Mouse (Mus musculus) myocyte (in vitro differentiated cells): ENCODE results near the gene Myo5c. TPM values are rescaled to one million over a fixed set of nuclear protein-coding genes. Genes with fewer than 3 reads are reported as not detected.

ENCODE experiments used
- H3K27me3 ChIP-seq: one replicate; pipeline ENCODE4 v1.6.1; 2011; ENCODE audit not compliant: control insufficient read depth, insufficient read depth, insufficient read length
- H3K36me3 ChIP-seq: one replicate; pipeline ENCODE4 v1.6.1; 2011; ENCODE audit not compliant: control insufficient read depth, insufficient read depth
- H3K4me2 ChIP-seq: one replicate; pipeline ENCODE4 v1.6.1; 2011; ENCODE audit warnings: low read depth, control low read depth
- H3K4me3 ChIP-seq: one replicate; pipeline ENCODE4 v1.5.1; 2011; ENCODE audit warnings: mild to moderate bottlenecking, control low read depth, moderate library complexity
- H3K79me2 ChIP-seq: one replicate; pipeline ENCODE4 v1.6.1; 2011; ENCODE audit not compliant: control insufficient read depth, insufficient read depth
- H3ac ChIP-seq: one replicate; pipeline ENCODE4 v1.6.1; 2011; ENCODE audit not compliant: control insufficient read depth, insufficient read length
- CEBPB ChIP-seq: IDR thresholded peaks from 2 replicates; pipeline ENCODE4 v1.6.1; 2011; ENCODE audit warnings: mild to moderate bottlenecking, moderate library complexity; ENCODE audit not compliant: poor library complexity, insufficient read depth, severe bottlenecking
- E2F4 ChIP-seq: IDR thresholded peaks from one replicate; pipeline ENCODE4 v1.6.1; 2011; ENCODE audit warnings: mild to moderate bottlenecking, control low read depth, moderate library complexity; ENCODE audit not compliant: insufficient read depth
- MAX ChIP-seq: IDR thresholded peaks from one replicate; pipeline ENCODE4 v1.6.1; 2011; ENCODE audit warnings: low read depth, mild to moderate bottlenecking, control low read depth
- MYOD1 ChIP-seq, 3 experiments: IDR thresholded peaks; one replicate each; pipeline ENCODE4 v1.6.1; 2011; ENCODE audit warnings: control low read depth in 2 of 3, low read depth in 2 of 3, mild to moderate bottlenecking in 2 of 3, moderate library complexity in 1 of 3; ENCODE audit not compliant: insufficient read length in 2 of 3, control insufficient read depth in 1 of 3
- MYOG ChIP-seq, 3 experiments: IDR thresholded peaks; one replicate each; pipeline ENCODE4 v1.6.1; 2011; ENCODE audit warnings: control low read depth in 2 of 3, low read depth in 2 of 3, mild to moderate bottlenecking in 2 of 3; ENCODE audit not compliant: insufficient read length in 2 of 3, control insufficient read depth in 1 of 3, insufficient read depth in 1 of 3
- POLR2A ChIP-seq: IDR thresholded peaks from one replicate; pipeline ENCODE4 v1.6.1; 2011; ENCODE audit warnings: low read depth, mild to moderate bottlenecking, control low read depth, moderate library complexity; ENCODE audit not compliant: insufficient read length
- POLR2AphosphoS2 ChIP-seq: IDR thresholded peaks from one replicate; pipeline ENCODE4 v1.6.1; 2011; ENCODE audit warnings: low read depth, control low read depth; ENCODE audit not compliant: insufficient read length
- REST ChIP-seq: IDR thresholded peaks from one replicate; pipeline ENCODE4 v1.6.1; 2011; ENCODE audit warnings: mild to moderate bottlenecking, control low read depth, moderate library complexity; ENCODE audit not compliant: insufficient read depth, insufficient read length
- SRF ChIP-seq: IDR thresholded peaks from one replicate; pipeline ENCODE4 v1.6.1; 2011; ENCODE audit warnings: low read depth; ENCODE audit not compliant: control insufficient read depth, insufficient read length
- TCF12 ChIP-seq: IDR thresholded peaks from one replicate; pipeline ENCODE4 v1.6.1; 2011; ENCODE audit warnings: mild to moderate bottlenecking, control low read depth; ENCODE audit not compliant: poor library complexity, insufficient read depth, severe bottlenecking
- TCF3 ChIP-seq: IDR thresholded peaks from one replicate; pipeline ENCODE4 v1.6.1; 2011; ENCODE audit warnings: low read depth, control low read depth; ENCODE audit not compliant: insufficient read length
- USF1 ChIP-seq: IDR thresholded peaks from one replicate; pipeline ENCODE4 v1.6.1; 2011; ENCODE audit warnings: low read depth, mild to moderate bottlenecking, control low read depth, moderate library complexity
- polyA plus RNA-seq: library from polyadenylated mRNA; unstranded; fragments of >200 nt; fragmentation: generic; extraction: Trizol; gene quantifications from one replicate; pipeline ENCODE4 v1.2.1, GENCODE M21; 2012; ENCODE audit warnings: missing spikeins

Myo5c gene
- polyA plus RNA-seq, 1 experiment, result 0.07 TPM

DNA sequence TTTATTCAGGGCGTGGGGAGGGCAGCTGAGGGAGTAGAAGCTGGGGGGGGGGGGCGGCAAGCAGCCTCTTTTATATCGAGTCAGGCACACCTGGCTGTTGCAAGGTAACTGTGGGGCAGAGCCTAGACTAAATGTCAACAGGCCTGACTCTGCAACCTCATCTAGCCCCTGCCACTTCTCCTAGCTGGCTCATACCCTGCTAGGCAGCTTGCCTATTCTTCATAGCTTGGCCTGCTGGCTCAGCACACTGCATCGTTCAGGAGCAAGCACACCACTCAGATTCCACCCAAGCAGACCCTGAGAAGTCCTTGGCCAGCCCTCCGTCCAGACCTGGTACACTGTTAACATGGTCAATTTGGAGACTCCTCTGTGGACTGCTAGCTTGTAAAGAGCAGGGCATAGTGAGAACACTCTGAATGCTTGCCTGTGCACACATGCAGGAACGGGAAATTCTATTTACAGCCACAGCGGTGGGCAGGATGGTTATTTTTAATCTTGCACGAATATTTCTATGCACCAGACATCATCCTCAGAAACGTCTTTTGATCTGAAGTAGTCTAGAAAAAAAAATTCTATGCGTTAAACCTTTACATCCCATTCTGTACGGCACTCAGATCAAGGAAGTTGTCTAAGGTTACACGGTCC is 3.3 kb downstream of the Myo5c start:
- no peaks in the 10 kb centered on the region for H3K36me3 ChIP-seq
- H3K79me2 ChIP-seq, result no peaks in the 10 kb centered on the region
- no peak overlapping the region for H3K4me3 ChIP-seq
- TF ChIP-seq POLR2A (no peak), MAX (no peak), TCF3 (no peak), SRF (no peak), USF1 (no peak)
- H3K4me2 ChIP-seq, result no peak overlapping the region
- no peaks in the 10 kb centered on the region for H3K27me3 ChIP-seq
- no peak overlapping the region for H3ac ChIP-seq

DNA sequence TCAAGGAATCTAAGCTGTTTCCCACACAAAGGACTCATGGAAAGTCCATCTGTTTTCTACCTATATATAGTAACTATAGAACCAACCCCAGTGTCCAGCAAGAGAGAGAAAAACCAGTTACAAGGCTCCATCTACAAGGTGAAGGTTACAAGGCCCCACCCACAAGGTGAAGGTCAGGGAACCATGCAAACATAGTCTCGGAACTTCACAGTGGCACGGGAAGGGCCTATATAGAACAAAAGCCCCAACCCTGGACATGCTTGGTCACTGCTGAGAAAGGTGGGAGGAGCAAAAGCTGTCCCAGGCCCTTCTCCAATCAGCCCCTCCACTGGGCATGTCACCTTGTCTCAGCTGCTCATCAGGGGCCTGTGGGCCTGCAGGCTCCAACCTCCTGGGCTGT is 3.9 kb downstream of the Myo5c start:
- no peak overlapping the region for H3ac ChIP-seq
- H3K4me3 ChIP-seq, result no peak overlapping the region
- H3K79me2 ChIP-seq, result no peaks in the 10 kb centered on the region
- H3K4me2 ChIP-seq, result no peak overlapping the region
- no peaks in the 10 kb centered on the region for H3K27me3 ChIP-seq
- H3K36me3 ChIP-seq, result no peaks in the 10 kb centered on the region
- no peak for TF ChIP-seq POLR2A
- no peak for TF ChIP-seq SRF

DNA sequence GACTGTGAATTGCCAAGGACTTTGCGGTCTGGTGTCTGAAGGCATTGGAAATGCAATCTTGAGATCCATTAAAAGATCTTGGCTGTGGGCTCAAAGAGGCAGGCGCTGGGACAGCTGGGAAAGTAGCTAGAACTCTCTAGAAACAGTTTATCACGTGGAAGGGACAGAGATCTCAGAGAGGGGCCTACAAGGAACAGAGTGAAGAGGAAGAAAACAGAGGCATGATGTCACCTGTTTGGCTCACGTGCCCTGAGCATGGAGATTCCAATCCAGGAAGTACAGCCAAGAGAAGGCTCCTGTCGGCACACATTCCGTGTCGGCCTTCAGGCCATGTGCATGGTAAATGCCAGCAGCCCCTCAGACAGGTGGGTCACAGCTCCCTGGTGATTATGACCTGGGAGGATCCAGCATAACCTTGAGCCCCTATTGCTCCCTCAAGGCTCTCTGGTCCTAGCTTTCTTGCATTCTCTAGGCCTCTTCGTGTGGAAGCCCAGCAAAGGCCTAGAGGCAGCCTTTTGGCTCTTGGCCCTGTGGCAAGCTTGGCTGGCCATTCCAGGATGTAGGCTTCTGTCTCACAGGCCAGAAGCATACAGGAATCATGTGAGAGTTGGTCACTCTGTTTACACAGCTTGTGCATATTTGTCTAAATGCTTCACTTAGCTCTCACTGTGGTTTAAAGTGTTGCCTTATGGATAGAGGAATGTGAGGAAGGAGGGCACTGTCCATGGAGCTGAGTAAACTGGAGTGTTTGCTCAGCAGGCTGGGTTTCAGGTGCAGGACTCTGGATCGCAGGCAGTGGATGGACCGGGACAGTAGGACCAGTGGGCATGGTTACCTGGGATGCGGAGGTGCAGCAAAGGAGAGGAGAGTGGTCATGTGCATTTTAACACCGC is 4.8 kb downstream of the Myo5c start:
- Histone ChIP-seq H3ac (no peak overlapping the region), H3K27me3 (no peaks in the 10 kb centered on the region), H3K79me2 (no peaks in the 10 kb centered on the region), H3K4me3 (no peak overlapping the region), H3K36me3 (no peaks in the 10 kb centered on the region), H3K4me2 (no peak overlapping the region)
- TF ChIP-seq POLR2AphosphoS2, result no peak
- no peak for TF ChIP-seq TCF12
- TF ChIP-seq MYOD1 (IDR thresholded peaks at IDR 0.05; ENCODE audit: control insufficient read depth in 1 of 3, insufficient read length in 2 of 3, low read depth in 2 of 3), result no peak
- TF ChIP-seq TCF3, result no peak
- no peak for TF ChIP-seq USF1
- no peak for TF ChIP-seq REST
- no peak for TF ChIP-seq CEBPB
- TF ChIP-seq MAX, result no peak
- no peak for TF ChIP-seq E2F4
- no peak for TF ChIP-seq MYOG (IDR thresholded peaks at IDR 0.05; ENCODE audit: control insufficient read depth in 1 of 3, insufficient read depth in 1 of 3, insufficient read length in 2 of 3, low read depth in 2 of 3)
- no peak for TF ChIP-seq POLR2A

DNA sequence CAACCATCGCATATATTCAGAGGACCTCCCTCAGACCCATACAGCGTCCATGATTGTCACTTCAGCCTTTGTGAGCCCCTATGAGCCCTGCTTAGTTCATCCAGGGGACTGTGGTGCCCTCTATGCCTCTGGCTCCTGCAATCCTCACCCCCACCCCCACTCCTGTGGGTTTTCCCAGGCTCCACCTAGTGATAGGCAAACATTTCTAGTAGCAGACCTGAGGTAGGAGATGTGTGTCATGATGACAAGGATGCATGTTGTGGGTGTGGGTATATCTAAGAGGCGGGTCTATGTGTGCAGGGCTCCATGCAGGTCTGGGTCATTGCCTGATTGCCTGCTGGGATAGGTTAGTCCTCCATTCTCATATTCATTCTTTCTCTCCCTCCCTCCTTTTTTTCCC is 6.4 kb downstream of the Myo5c start:
- no peaks in the 10 kb centered on the region for H3K36me3 ChIP-seq
- H3ac ChIP-seq, result no peak overlapping the region
- no peak overlapping the region for H3K4me2 ChIP-seq
- H3K79me2 ChIP-seq, result no peaks in the 10 kb centered on the region
- TF ChIP-seq CEBPB (no peak), REST (no peak), MYOD1 (IDR thresholded peaks at IDR 0.05; ENCODE audit: control insufficient read depth in 1 of 3, insufficient read length in 2 of 3, low read depth in 2 of 3) (no peak), SRF (no peak), E2F4 (no peak), POLR2A (no peak), USF1 (no peak), TCF12 (no peak)
- no peak overlapping the region for H3K4me3 ChIP-seq
- no peaks in the 10 kb centered on the region for H3K27me3 ChIP-seq

DNA sequence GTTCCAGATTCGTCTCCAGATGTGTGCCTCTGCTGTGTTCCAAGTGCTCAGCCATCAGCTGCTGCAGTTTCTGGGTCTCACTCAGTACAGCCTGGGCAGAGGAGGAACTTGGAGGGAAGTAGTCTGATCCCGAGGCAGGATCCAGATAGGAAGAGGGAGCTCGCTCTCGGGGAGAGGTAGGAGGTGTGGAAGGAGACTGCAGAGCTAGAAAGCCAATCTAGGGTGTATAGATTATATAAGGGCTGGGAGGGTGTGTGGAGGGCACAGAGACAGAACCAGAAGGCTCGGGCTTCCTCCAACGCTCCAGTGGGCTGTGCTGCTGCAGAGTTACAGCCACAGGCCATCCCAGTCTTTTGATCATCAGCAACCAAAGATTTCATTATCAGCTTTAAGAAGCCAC is 11.2 kb downstream of the Myo5c start:
- H3K27me3 ChIP-seq, result no peaks in the 10 kb centered on the region

More for the DNA sequence above, 11.2 kb downstream of the Myo5c start:
- Histone ChIP-seq H3K79me2 (no peaks in the 10 kb centered on the region), H3K4me3 (no peak overlapping the region), H3K36me3 (no peaks in the 10 kb centered on the region), H3K4me2 (no peak overlapping the region), H3ac (no peak overlapping the region)
- TF ChIP-seq MYOD1 (IDR thresholded peaks at IDR 0.05; ENCODE audit: control insufficient read depth in 1 of 3, insufficient read length in 2 of 3, low read depth in 2 of 3) (no peak), POLR2AphosphoS2 (no peak), MAX (no peak), CEBPB (no peak), POLR2A (no peak), E2F4 (no peak), REST (no peak), USF1 (no peak), TCF3 (no peak), TCF12 (no peak), MYOG (IDR thresholded peaks at IDR 0.05; ENCODE audit: control insufficient read depth in 1 of 3, insufficient read depth in 1 of 3, insufficient read length in 2 of 3, low read depth in 2 of 3) (no peak), SRF (no peak)
